Mouse (Mus musculus) heart, adult 2 months (tissue): Measurements from ENCODE around the gene Cstad. TPM values are rescaled to one million over a fixed set of nuclear protein-coding genes. Genes with fewer than 3 reads are reported as not detected.

Experiments used
- DNase-seq, 2 experiments: peaks; one replicate each; pipeline ENCODE4 v3.0.0; 2021
- H3K27ac ChIP-seq: fragments of 200-600 bp; 2 replicates; pipeline ENCODE4 v1.8.1; 2022
- H3K27me3 ChIP-seq: fragments of 200-500 bp; 2 replicates; pipeline ENCODE4 v1.6.1; 2012; ENCODE audit warnings: mild to moderate bottlenecking, low read length, inconsistent platforms, mixed read lengths; ENCODE audit not compliant: control insufficient read depth, insufficient read depth
- H3K36me3 ChIP-seq: fragments of 200-500 bp; 2 replicates; pipeline ENCODE4 v1.6.1; 2012; ENCODE audit warnings: low read length, inconsistent platforms; ENCODE audit not compliant: control insufficient read depth, insufficient read depth
- H3K4me1 ChIP-seq: fragments of 200-500 bp; 2 replicates; pipeline ENCODE4 v1.6.1; 2011; ENCODE audit warnings: low read length; ENCODE audit not compliant: control insufficient read depth, insufficient read depth
- H3K4me3 ChIP-seq: fragments of 200-600 bp; 2 replicates; pipeline ENCODE4 v1.8.1; 2022
- H3K79me2 ChIP-seq: fragments of 200-500 bp; replicated peaks from 2 replicates; pipeline ENCODE4 v1.6.1; 2012; ENCODE audit warnings: mild to moderate bottlenecking, inconsistent platforms, low read length, moderate library complexity, mixed read lengths; ENCODE audit not compliant: control insufficient read depth, insufficient read depth
- H3K9ac ChIP-seq: fragments of 200-500 bp; 2 replicates; pipeline ENCODE4 v1.6.1; 2012; ENCODE audit warnings: low read depth, mild to moderate bottlenecking, control low read depth, inconsistent platforms, low read length, mixed read lengths
- CTCF ChIP-seq: fragments of 200-600 bp; IDR thresholded peaks from 2 replicates; pipeline ENCODE4 v1.8.1; 2022; ENCODE audit warnings: antibody characterized with exemption, mild to moderate bottlenecking, moderate library complexity
- EP300 ChIP-seq: fragments of 200-500 bp; IDR thresholded peaks from 2 replicates; pipeline ENCODE4 v1.6.1; 2011; ENCODE audit warnings: low read depth, low read length, control low read depth; ENCODE audit not compliant: insufficient read depth
- POLR2A ChIP-seq: fragments of 200-500 bp; IDR thresholded peaks from 2 replicates; pipeline ENCODE4 v1.6.1; 2011; ENCODE audit warnings: mild to moderate bottlenecking, low read depth, low read length, control low read depth; ENCODE audit not compliant: insufficient read depth
- WGBS: fragments of 180-500 bp; shearing (Covaris S2); methylation state at CpG from one replicate; pipeline ENCODE4 v1.1.7; 2018; 5-methylcytosine and 5-hydroxymethylcytosine counted together
- intact Hi-C: fragments of 180-260 bp; cut with DNase I; formaldehyde crosslinking; loops from one replicate; pipeline ENCODE4 v1.15.1; 2025
- polyA plus RNA-seq: library from polyadenylated mRNA; depleted of rRNA; stranded (reverse); fragments of >200 nt; gene quantifications from 2 replicates; pipeline ENCODE4 v1.2.3, GENCODE M21; 2012
- total RNA-seq, 2 experiments: library from RNA; stranded (reverse); gene quantifications; 2 replicates each; pipeline ENCODE4 v1.2.3; 2021

Cstad gene
- total and polyA plus RNA-seq, 3 experiments = 0.73 to 1.0 (median 0.76) TPM

GRCm38 (mm10) chr2:30573522-30573921 is 21.3 kb upstream of the Cstad start:
- Histone ChIP-seq H3K27ac (no peak overlapping the region), H3K4me3 (no peak overlapping the region), H3K9ac (no peak overlapping the region), H3K36me3 (no peaks in the 10 kb centered on the region), H3K4me1 (no peaks in the 10 kb centered on the region), H3K27me3 (no peaks in the 10 kb centered on the region), H3K79me2 (no peaks in the 10 kb centered on the region)
- no peak for TF ChIP-seq POLR2A
- TF ChIP-seq EP300 = no peak
- no peak for TF ChIP-seq CTCF
- DNase-seq = no peak
- intact Hi-C loops = no loop called here
- 92% methylated on average over 4 of the region's 4 CpGs for WGBS

GRCm38 (mm10) chr2:30577010-30577409 is 17.8 kb upstream of the Cstad start:
- Histone ChIP-seq H3K4me3 (no peak overlapping the region), H3K27me3 (no peaks in the 10 kb centered on the region), H3K4me1 (no peaks in the 10 kb centered on the region), H3K36me3 (no peaks in the 10 kb centered on the region), H3K27ac (no peak overlapping the region), H3K79me2 (no peaks in the 10 kb centered on the region), H3K9ac (no peak overlapping the region)
- intact Hi-C loops = no loop called here
- TF ChIP-seq POLR2A = no peak
- TF ChIP-seq CTCF = no peak
- TF ChIP-seq EP300 = no peak
- WGBS = 92% methylated on average over 9 of the region's 9 CpGs
- DNase-seq = no peak

DNA sequence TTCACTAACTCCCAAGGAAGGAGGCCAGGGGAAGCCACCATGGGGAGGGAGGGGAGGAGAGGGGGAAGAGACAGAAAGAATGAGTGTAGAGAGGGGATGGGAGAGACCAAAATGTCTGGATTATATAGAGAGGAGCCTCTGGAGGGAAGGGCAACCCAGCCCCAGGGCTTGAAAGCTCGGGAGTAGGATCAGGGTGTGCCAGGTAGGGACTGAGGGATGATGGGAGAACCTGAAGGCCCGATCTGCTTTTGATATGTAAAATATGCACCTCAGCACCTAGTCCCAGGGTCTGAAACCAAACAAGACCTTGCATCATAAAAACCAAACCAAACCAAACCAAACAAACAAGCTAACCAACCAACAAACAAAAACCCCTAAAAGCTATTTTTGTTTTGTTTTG is 16.8 kb upstream of the Cstad start:
- Histone ChIP-seq H3K4me3 (no peak overlapping the region), H3K36me3 (no peaks in the 10 kb centered on the region), H3K79me2 (no peaks in the 10 kb centered on the region), H3K27me3 (no peaks in the 10 kb centered on the region), H3K27ac (no peak overlapping the region), H3K9ac (no peak overlapping the region), H3K4me1 (no peaks in the 10 kb centered on the region)
- no peak for TF ChIP-seq POLR2A
- TF ChIP-seq CTCF = no peak
- no peak for TF ChIP-seq EP300
- no peak for DNase-seq
- intact Hi-C loops = no loop called here
- WGBS = 67% methylated on average over 2 of the region's 2 CpGs

GRCm38 (mm10) chr2:30587161-30587560 is 7.7 kb upstream of the Cstad start:
- peak; percentile 58 to 67 for DNase-seq
- Histone ChIP-seq H3K36me3 (no peaks in the 10 kb centered on the region), H3K27me3 (no peaks in the 10 kb centered on the region), H3K4me3 (no peak overlapping the region), H3K79me2 (no peaks in the 10 kb centered on the region), H3K9ac (no peak overlapping the region), H3K27ac (no peak overlapping the region), H3K4me1 (peaks cover 5% of the 10 kb centered on the region)
- intact Hi-C loops = no loop called here
- 50% methylated on average over 8 of the region's 8 CpGs for WGBS
- TF ChIP-seq POLR2A (no peak), CTCF (no peak), EP300 (no peak)

GRCm38 (mm10) chr2:30587671-30588070 is 7.2 kb upstream of the Cstad start:
- no peaks in the 10 kb centered on the region for H3K79me2 ChIP-seq
- 75% methylated on average over 2 of the region's 2 CpGs for WGBS
- peaks cover 5% of the 10 kb centered on the region for H3K4me1 ChIP-seq
- DNase-seq = no peak
- TF ChIP-seq CTCF (no peak), POLR2A (no peak), EP300 (no peak)
- no peak overlapping the region for H3K27ac ChIP-seq
- no peak overlapping the region for H3K4me3 ChIP-seq
- no peaks in the 10 kb centered on the region for H3K36me3 ChIP-seq
- intact Hi-C loops = loop anchor here (2.0 kb wide), 1 partner anchor 113 kb away; the partner anchor contains the start of gene Ier5l
- H3K9ac ChIP-seq = no peak overlapping the region
- H3K27me3 ChIP-seq = no peaks in the 10 kb centered on the region

GRCm38 (mm10) chr2:30588985-30589511 is 5.8 kb upstream of the Cstad start:
- no peaks in the 10 kb centered on the region for H3K79me2 ChIP-seq
- H3K4me1 ChIP-seq = peaks cover 11% of the 10 kb centered on the region
- H3K27me3 ChIP-seq = no peaks in the 10 kb centered on the region
- H3K27ac ChIP-seq = peak overlapping the region; percentile 68
- H3K4me3 ChIP-seq = no peak overlapping the region
- intact Hi-C loops = loop anchor here (2.0 kb wide), 1 partner anchor 114 kb away; the partner anchor contains the start of gene Ier5l
- H3K36me3 ChIP-seq = peaks cover 2% of the 10 kb centered on the region; the same call in 1 of the 2 replicates
- WGBS = 71% methylated on average over 4 of the region's 4 CpGs
- TF ChIP-seq EP300 (0 out of 2 replicates have a peak, but pooled peaks have one; percentile 25), POLR2A (no peak)
- DNase-seq = peak; percentile 78
- no peak overlapping the region for H3K9ac ChIP-seq
